Mouse (Mus musculus) lung, postnatal 0 days (tissue): ENCODE measurements at regions not wholly inside any gene's neighbourhood (a gene's known extent, or its start where the extent isn't known, plus 50 kb on each side); places are given as distances from the start of the nearest gene placed in this dataset.
A peak's percentile ranks its signal among the peaks of the same experiment; 100 is the strongest.

ENCODE experiments used
- ATAC-seq: fragments of 200-750 bp; cut with Nextera tagmentation; 2 replicates; pipeline ENCODE4 v1.8.0; 2017; ENCODE audit warnings: moderate library complexity
- DNase-seq: peaks from one replicate; pipeline ENCODE4 v3.0.0-alpha.2; 2016; ENCODE audit warnings: low spot score
- H3K27ac ChIP-seq: fragments of 300-500 bp; sonication (generic); 2 replicates; pipeline ENCODE4 v1.5.1; 2014; ENCODE audit warnings: antibody characterized with exemption, mild to moderate bottlenecking, low read length, mixed read lengths
- H3K27me3 ChIP-seq: fragments of 300-500 bp; sonication (generic); replicated peaks from 2 replicates; pipeline ENCODE4 v1.6.1; 2014; ENCODE audit warnings: low read length, mixed read lengths; ENCODE audit not compliant: insufficient read depth
- H3K36me3 ChIP-seq: fragments of 300-500 bp; sonication (generic); 2 replicates; pipeline ENCODE4 v1.6.1; 2014; ENCODE audit warnings: low read length, mixed read lengths; ENCODE audit not compliant: insufficient read depth
- H3K4me1 ChIP-seq: fragments of 300-500 bp; sonication (generic); 2 replicates; pipeline ENCODE4 v1.6.1; 2014; ENCODE audit warnings: antibody characterized with exemption, low read depth, low read length, mixed read lengths; ENCODE audit not compliant: insufficient read depth
- H3K4me2 ChIP-seq: fragments of 300-500 bp; sonication (generic); replicated peaks from 2 replicates; pipeline ENCODE4 v1.6.1; 2014; ENCODE audit warnings: low read depth, mild to moderate bottlenecking, low read length, moderate library complexity, mixed read lengths
- H3K4me3 ChIP-seq: fragments of 300-500 bp; sonication (generic); 2 replicates; pipeline ENCODE4 v1.5.1; 2014; ENCODE audit warnings: low read depth, low read length
- H3K9ac ChIP-seq: fragments of 300-500 bp; sonication (generic); replicated peaks from 2 replicates; pipeline ENCODE4 v1.6.1; 2014; ENCODE audit warnings: low read depth, mild to moderate bottlenecking
- H3K9me3 ChIP-seq: fragments of 300-500 bp; sonication (generic); 2 replicates; pipeline ENCODE4 v1.6.1; 2016; ENCODE audit warnings: low read length, mixed read lengths
- CTCF ChIP-seq: IDR thresholded peaks from 2 replicates; pipeline ENCODE4 v1.5.1; 2016; ENCODE audit warnings: antibody characterized with exemption, mild to moderate bottlenecking
- EP300 ChIP-seq: IDR thresholded peaks from 2 replicates; pipeline ENCODE4 v1.6.1; 2016; ENCODE audit warnings: antibody characterized with exemption, mild to moderate bottlenecking, control low read depth
- WGBS: fragments of 180-500 bp; shearing (Covaris S2); extraction: QIAGEN DNeasy Blood & Tissue Kit; methylation state at CpG from one replicate; pipeline ENCODE4 v1.1.7; 2014; 5-methylcytosine and 5-hydroxymethylcytosine counted together

GRCm38 (mm10) chr11:79802566-79802965, 159.6 kb downstream of the Utp6 start:
- peak; percentile 22 for DNase-seq
- Histone ChIP-seq H3K27ac (peak overlapping the region; percentile 32), H3K4me3 (no peak overlapping the region), H3K9ac (no peak overlapping the region), H3K36me3 (no peaks in the 10 kb centered on the region), H3K9me3 (no peaks in the 10 kb centered on the region), H3K4me1 (peaks cover 12% of the 10 kb centered on the region; the same call in 1 of the 2 replicates), H3K4me2 (no peak overlapping the region), H3K27me3 (no peaks in the 10 kb centered on the region)
- 0 out of 2 replicates have a peak, but pooled peaks have one; percentile 8 for ATAC-seq
- no peak for TF ChIP-seq CTCF
- no peak for TF ChIP-seq EP300
- 56% methylated on average over 13 of the region's 13 CpGs for WGBS

DNA sequence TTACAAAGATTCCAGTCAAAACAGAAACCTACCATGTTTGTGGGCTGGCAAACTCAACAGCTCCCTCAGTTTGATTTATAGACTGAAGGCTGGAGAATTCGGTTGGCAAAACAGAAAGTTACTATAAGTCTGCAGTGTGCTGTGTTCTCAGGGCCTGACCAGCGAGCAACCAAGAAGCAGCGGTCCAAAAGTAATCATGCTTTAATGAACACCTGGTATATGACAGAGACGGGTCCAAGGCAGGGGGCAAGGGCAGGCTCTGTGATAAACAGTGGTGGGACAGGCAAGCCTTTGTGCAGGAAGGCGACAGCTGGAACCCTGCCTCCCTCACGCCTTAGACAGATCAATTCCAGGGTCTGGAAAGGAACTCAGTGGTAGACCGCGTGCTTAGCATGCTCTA, 161.9 kb downstream of the Utp6 start:
- DNase-seq: no peak
- no peaks in the 10 kb centered on the region for H3K27me3 ChIP-seq
- H3K9me3 ChIP-seq: no peaks in the 10 kb centered on the region
- H3K27ac ChIP-seq: no peak overlapping the region
- H3K4me3 ChIP-seq: no peak overlapping the region
- TF ChIP-seq EP300: no peak
- TF ChIP-seq CTCF: no peak
- peaks cover 3% of the 10 kb centered on the region; the same call in 1 of the 2 replicates for H3K4me1 ChIP-seq
- H3K4me2 ChIP-seq: no peak overlapping the region
- peak; percentile 37; the same call in 1 of the 2 replicates for ATAC-seq
- 43% methylated on average over 8 of the region's 8 CpGs for WGBS
- no peak overlapping the region for H3K9ac ChIP-seq
- H3K36me3 ChIP-seq: no peaks in the 10 kb centered on the region

- Histone ChIP-seq H3K4me3 (no peak overlapping the region), H3K9ac (no peak overlapping the region), H3K9me3 (no peaks in the 10 kb centered on the region), H3K4me2 (no peak overlapping the region), H3K27me3 (no peaks in the 10 kb centered on the region), H3K36me3 (no peaks in the 10 kb centered on the region), H3K4me1 (peaks cover 12% of the 10 kb centered on the region), H3K27ac (no peak overlapping the region)
- TF ChIP-seq EP300: no peak
- no peak for TF ChIP-seq CTCF
- 72% methylated on average over 3 of the region's 3 CpGs for WGBS
- ATAC-seq: no peak
- no peak for DNase-seq
Measured at GRCm38 (mm10) chr11:79788251-79788741, 173.9 kb downstream of the Utp6 start.

DNA sequence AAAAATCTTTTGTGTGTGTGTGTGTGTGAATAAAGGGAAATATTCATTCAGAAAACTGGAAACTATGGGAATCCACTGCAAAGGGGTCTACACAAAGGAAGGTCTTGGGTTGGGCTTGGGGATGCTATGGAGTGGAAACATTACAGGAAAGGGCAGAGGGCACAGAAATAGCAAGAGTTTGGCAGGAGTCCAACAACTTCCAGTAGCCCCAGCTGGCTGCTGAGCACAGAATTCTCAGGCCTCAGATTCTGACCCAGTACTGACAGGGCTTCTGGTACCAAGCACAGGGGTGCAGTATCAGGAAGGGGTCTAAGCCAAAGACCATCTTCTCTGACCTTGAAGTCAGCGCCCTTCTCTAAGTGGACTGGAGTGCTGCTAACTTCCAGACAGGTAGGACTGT, 174.4 kb downstream of the Utp6 start:
- no peak for TF ChIP-seq CTCF
- no peak for TF ChIP-seq EP300
- 71% methylated on average over 1 of the region's 1 CpGs for WGBS
- no peak for DNase-seq
- Histone ChIP-seq H3K4me3 (no peak overlapping the region), H3K4me2 (no peak overlapping the region), H3K27me3 (no peaks in the 10 kb centered on the region), H3K9ac (no peak overlapping the region), H3K27ac (no peak overlapping the region), H3K36me3 (no peaks in the 10 kb centered on the region), H3K4me1 (peaks cover 12% of the 10 kb centered on the region), H3K9me3 (no peaks in the 10 kb centered on the region)
- ATAC-seq: no peak

DNA sequence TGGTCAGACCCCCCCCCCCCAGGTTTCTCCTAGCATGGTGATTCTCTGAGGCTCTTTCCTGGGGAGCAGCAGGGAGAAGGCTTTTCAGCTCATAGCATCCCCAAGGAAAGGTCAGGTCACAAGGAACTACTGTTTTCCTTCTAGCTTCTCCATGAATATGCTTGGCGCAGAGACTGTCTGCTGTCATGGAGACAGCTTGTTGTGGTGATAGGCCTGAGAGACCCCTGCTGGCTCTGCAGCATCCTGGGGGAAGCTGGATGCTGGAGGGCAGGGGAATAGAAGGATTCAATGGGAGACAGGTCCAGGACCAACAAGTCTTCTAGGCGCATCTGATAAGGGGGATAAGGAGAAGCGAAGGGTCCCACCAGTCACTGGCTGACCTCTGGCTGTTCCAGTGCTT, 178.1 kb downstream of the Utp6 start:
- Histone ChIP-seq H3K36me3 (no peaks in the 10 kb centered on the region), H3K4me3 (no peak overlapping the region), H3K9ac (no peak overlapping the region), H3K4me1 (peaks cover 5% of the 10 kb centered on the region), H3K9me3 (no peaks in the 10 kb centered on the region), H3K27me3 (no peaks in the 10 kb centered on the region), H3K4me2 (no peak overlapping the region), H3K27ac (no peak overlapping the region)
- DNase-seq: no peak
- no peak for ATAC-seq
- WGBS: 74% methylated on average over 3 of the region's 3 CpGs
- no peak for TF ChIP-seq EP300
- TF ChIP-seq CTCF: no peak

- WGBS: 67% methylated on average over 5 of the region's 5 CpGs
- ATAC-seq (no peak), DNase-seq (no peak)
- Histone ChIP-seq H3K9me3 (no peaks in the 10 kb centered on the region), H3K27ac (no peak overlapping the region), H3K4me1 (peaks cover 6% of the 10 kb centered on the region; the same call in 1 of the 2 replicates), H3K4me2 (no peak overlapping the region), H3K9ac (no peak overlapping the region), H3K36me3 (no peaks in the 10 kb centered on the region), H3K27me3 (no peaks in the 10 kb centered on the region), H3K4me3 (no peak overlapping the region)
- TF ChIP-seq CTCF: no peak
- no peak for TF ChIP-seq EP300
Measured at GRCm38 (mm10) chr11:79781966-79782365, 180.2 kb downstream of the Utp6 start.

GRCm38 (mm10) chr11:79779756-79780155, 182.4 kb downstream of the Utp6 start:
- no peak overlapping the region for H3K27ac ChIP-seq

More at GRCm38 (mm10) chr11:79779756-79780155, 182.4 kb downstream of the Utp6 start:
- H3K4me2 ChIP-seq: no peak overlapping the region
- TF ChIP-seq EP300 (no peak), CTCF (no peak)
- H3K9me3 ChIP-seq: no peaks in the 10 kb centered on the region
- no peak overlapping the region for H3K4me3 ChIP-seq
- no peaks in the 10 kb centered on the region for H3K36me3 ChIP-seq
- H3K27me3 ChIP-seq: no peaks in the 10 kb centered on the region
- WGBS: 47% methylated on average over 5 of the region's 5 CpGs
- H3K9ac ChIP-seq: no peak overlapping the region
- DNase-seq (peak; percentile 40), ATAC-seq (peak; percentile 39)
- H3K4me1 ChIP-seq: peaks cover 6% of the 10 kb centered on the region; the same call in 1 of the 2 replicates
